Mouse (Mus musculus) MEL (cell line): ENCODE measurements around the gene Rgs17. TPM values are rescaled to one million over a fixed set of nuclear protein-coding genes. Genes with fewer than 3 reads are reported as not detected.

Experiments
- DNase-seq: peaks from one replicate; pipeline ENCODE4 v3.0.0; 2011; ENCODE audit warnings: low read depth, low spot score
- H3K27ac ChIP-seq: 2 replicates; pipeline ENCODE4 v1.5.1; 2012; ENCODE audit warnings: low read depth, mild to moderate bottlenecking, control low read depth, low read length, moderate library complexity; ENCODE audit not compliant: control insufficient read depth
- H3K27me3 ChIP-seq, 2 experiments: fragments of 150-350 bp in 1 of 2; sonication (generic) in 1 of 2; 2 replicates each; pipeline ENCODE4 v1.6.1; 2012; ENCODE audit warnings: low read length in 2 of 2, mild to moderate bottlenecking in 2 of 2, improper control_type of control experiment in 1 of 2, moderate library complexity in 1 of 2; ENCODE audit not compliant: insufficient read depth in 2 of 2, control insufficient read depth in 1 of 2
- H3K36me3 ChIP-seq, 2 experiments: 2 replicates each; pipeline ENCODE4 v1.6.1; 2012 to 2014; ENCODE audit warnings: low read length in 2 of 2, improper control_type of control experiment in 1 of 2, inconsistent platforms in 1 of 2, mild to moderate bottlenecking in 1 of 2; ENCODE audit not compliant: insufficient read depth in 2 of 2, control insufficient read depth in 1 of 2
- H3K4me1 ChIP-seq, 2 experiments: fragments of 150-350 bp in 1 of 2; sonication (generic) in 1 of 2; 2 replicates each; pipeline ENCODE4 v1.6.1; 2012; ENCODE audit warnings: low read length in 2 of 2, improper control_type of control experiment in 1 of 2, mild to moderate bottlenecking in 1 of 2; ENCODE audit not compliant: insufficient read depth in 2 of 2, control insufficient read depth in 1 of 2
- H3K4me3 ChIP-seq, 2 experiments: fragments of 150-350 bp in 1 of 2; sonication (generic) in 1 of 2; 2 replicates each; pipeline ENCODE4 v1.5.1; 2012; ENCODE audit warnings: low read depth in 2 of 2, low read length in 2 of 2, mild to moderate bottlenecking in 2 of 2, moderate library complexity in 2 of 2, control low read depth in 1 of 2, improper control_type of control experiment in 1 of 2; ENCODE audit not compliant: control insufficient read depth in 1 of 2, insufficient read depth in 1 of 2
- H3K79me2 ChIP-seq: 2 replicates; pipeline ENCODE4 v1.6.1; 2012; ENCODE audit warnings: mild to moderate bottlenecking, low read length, moderate library complexity; ENCODE audit not compliant: control insufficient read depth, poor library complexity, insufficient read depth
- H3K9ac ChIP-seq: 2 replicates; pipeline ENCODE4 v1.6.1; 2012; ENCODE audit warnings: low read depth, mild to moderate bottlenecking, control low read depth, low read length, moderate library complexity; ENCODE audit not compliant: control insufficient read depth, poor library complexity, severe bottlenecking
- H3K9me3 ChIP-seq: fragments of 150-350 bp; sonication (generic); replicated peaks from 2 replicates; pipeline ENCODE4 v1.6.1; 2012; ENCODE audit warnings: mild to moderate bottlenecking, low read length, improper control_type of control experiment, moderate library complexity; ENCODE audit not compliant: insufficient read depth
- CHD1 ChIP-seq: IDR thresholded peaks from 2 replicates; pipeline ENCODE4 v1.6.1; 2012; ENCODE audit warnings: low read depth, mild to moderate bottlenecking, inconsistent platforms, low read length, improper control_type of control experiment
- CHD2 ChIP-seq: IDR thresholded peaks from 2 replicates; pipeline ENCODE4 v1.6.1; 2011; ENCODE audit warnings: low read length, improper control_type of control experiment
- CTCF ChIP-seq, 3 experiments: IDR thresholded peaks in 2 of 3; conservative IDR thresholded peaks in 1 of 3; 2 replicates each; pipeline ENCODE4 v1.5.1; 2011 to 2012; ENCODE audit warnings: low read length in 3 of 3, low read depth in 2 of 3, mild to moderate bottlenecking in 2 of 3, improper control_type of control experiment in 1 of 3, inconsistent platforms in 1 of 3, mixed read lengths in 1 of 3, moderate library complexity in 1 of 3; ENCODE audit not compliant: control insufficient read depth in 1 of 3, insufficient read depth in 1 of 3, poor library complexity in 1 of 3, severe bottlenecking in 1 of 3
- E2F4 ChIP-seq: IDR thresholded peaks from 2 replicates; pipeline ENCODE4 v1.6.1; 2011; ENCODE audit warnings: low read depth, low read length, improper control_type of control experiment, borderline replicate concordance
- ELF1 ChIP-seq: IDR thresholded peaks from 2 replicates; pipeline ENCODE4 v1.6.1; 2014; ENCODE audit warnings: low read depth, mild to moderate bottlenecking, inconsistent platforms, low read length, improper control_type of control experiment, moderate library complexity
- EP300 ChIP-seq, 2 experiments: IDR thresholded peaks; 2 replicates each; pipeline ENCODE4 v1.6.1; 2011; ENCODE audit warnings: improper control_type of control experiment in 2 of 2, low read length in 2 of 2, low read depth in 1 of 2, mild to moderate bottlenecking in 1 of 2
- GATA1 ChIP-seq: IDR thresholded peaks from 2 replicates; pipeline ENCODE4 v1.6.1; 2011; ENCODE audit warnings: low read depth, low read length, improper control_type of control experiment
- HCFC1 ChIP-seq: IDR thresholded peaks from 2 replicates; pipeline ENCODE4 v1.6.1; 2012; ENCODE audit warnings: low read depth, mild to moderate bottlenecking, inconsistent platforms, low read length, improper control_type of control experiment, moderate library complexity
- JUND ChIP-seq: IDR thresholded peaks from 2 replicates; pipeline ENCODE4 v1.6.1; 2011; ENCODE audit warnings: low read depth, mild to moderate bottlenecking, improper control_type of control experiment, low read length
- MAX ChIP-seq: IDR thresholded peaks from 2 replicates; pipeline ENCODE4 v1.6.1; 2011; ENCODE audit warnings: low read length, improper control_type of control experiment
- MAZ ChIP-seq: IDR thresholded peaks from 2 replicates; pipeline ENCODE4 v1.6.1; 2012; ENCODE audit warnings: low read depth, mild to moderate bottlenecking, inconsistent platforms, low read length, improper control_type of control experiment
- MEF2A ChIP-seq: IDR thresholded peaks from 2 replicates; pipeline ENCODE4 v1.6.1; 2014; ENCODE audit warnings: low read depth, mild to moderate bottlenecking, inconsistent platforms, low read length, improper control_type of control experiment; ENCODE audit not compliant: poor library complexity, insufficient replicate concordance, severe bottlenecking; ENCODE audit errors: extremely low read depth
- MXI1 ChIP-seq: IDR thresholded peaks from 2 replicates; pipeline ENCODE4 v1.6.1; 2011; ENCODE audit warnings: mild to moderate bottlenecking, low read depth, low read length, improper control_type of control experiment
- NELFE ChIP-seq: IDR thresholded peaks from 2 replicates; pipeline ENCODE4 v1.6.1; 2011; ENCODE audit warnings: low read depth, low read length, improper control_type of control experiment
- POLR2A ChIP-seq, 2 experiments: IDR thresholded peaks; 2 replicates each; pipeline ENCODE4 v1.6.1; 2011 to 2012; ENCODE audit warnings: low read length in 2 of 2, mild to moderate bottlenecking in 2 of 2, control low read depth in 1 of 2, improper control_type of control experiment in 1 of 2, low read depth in 1 of 2, moderate library complexity in 1 of 2; ENCODE audit not compliant: control insufficient read depth in 1 of 2, insufficient read depth in 1 of 2, poor library complexity in 1 of 2
- POLR2AphosphoS5 ChIP-seq: IDR thresholded peaks from 2 replicates; pipeline ENCODE4 v1.6.1; 2012; ENCODE audit warnings: low read depth, borderline replicate concordance, mild to moderate bottlenecking, inconsistent platforms, low read length, moderate library complexity, mixed read lengths
- RAD21 ChIP-seq: IDR thresholded peaks from 2 replicates; pipeline ENCODE4 v1.6.1; 2011; ENCODE audit warnings: mild to moderate bottlenecking, low read depth, low read length, improper control_type of control experiment
- SMC3 ChIP-seq: IDR thresholded peaks from 2 replicates; pipeline ENCODE4 v1.6.1; 2011; ENCODE audit warnings: low read depth, low read length, improper control_type of control experiment
- TAL1 ChIP-seq: IDR thresholded peaks from 2 replicates; pipeline ENCODE4 v1.6.1; 2012; ENCODE audit warnings: mild to moderate bottlenecking, inconsistent platforms, low read length, moderate library complexity, mixed read lengths
- TCF12 ChIP-seq: IDR thresholded peaks from 2 replicates; pipeline ENCODE4 v1.6.1; 2014; ENCODE audit warnings: low read depth, mild to moderate bottlenecking, inconsistent platforms, low read length, improper control_type of control experiment, moderate library complexity
- USF2 ChIP-seq, 2 experiments: IDR thresholded peaks; 2 replicates each; pipeline ENCODE4 v1.6.1; 2011 to 2012; ENCODE audit warnings: improper control_type of control experiment in 2 of 2, low read length in 2 of 2, borderline replicate concordance in 1 of 2, inconsistent platforms in 1 of 2, low read depth in 1 of 2, mild to moderate bottlenecking in 1 of 2; ENCODE audit not compliant: insufficient read depth in 1 of 2
- ZC3H11A ChIP-seq: IDR thresholded peaks from 2 replicates; pipeline ENCODE4 v1.6.1; 2012; ENCODE audit warnings: low read depth, mild to moderate bottlenecking, inconsistent platforms, low read length, improper control_type of control experiment
- ZKSCAN1 ChIP-seq: IDR thresholded peaks from 2 replicates; pipeline ENCODE4 v1.6.1; 2012; ENCODE audit warnings: low read depth, mild to moderate bottlenecking, inconsistent platforms, low read length, improper control_type of control experiment, moderate library complexity
- ZMIZ1 ChIP-seq: IDR thresholded peaks from 2 replicates; pipeline ENCODE4 v1.6.1; 2012; ENCODE audit warnings: low read depth, mild to moderate bottlenecking, inconsistent platforms, low read length, improper control_type of control experiment, moderate library complexity
- polyA plus RNA-seq, 2 experiments: library from polyadenylated mRNA; stranded (reverse) in 1 of 2; unstranded in 1 of 2; fragments of >175 nt in 1 of 2; fragments of >200 nt in 1 of 2; gene quantifications; 2 replicates each; pipeline versions ENCODE4 v1.2.1 to v1.2.4; 2012; ENCODE audit warnings: low replicate concordance in 2 of 2, low read depth in 1 of 2; ENCODE audit not compliant: insufficient read length in 2 of 2, insufficient read depth in 1 of 2, missing spikeins in 1 of 2
- total RNA-seq: library from RNA; depleted of rRNA; stranded (reverse); fragments of 300-350 nt; gene quantifications from 2 replicates; pipeline ENCODE4 v1.2.3, GENCODE M21; 2012

The Rgs17 gene
- total and polyA plus RNA-seq, 3 experiments = not detected

GRCm38 (mm10) chr10:5901777-5902176 is 20.4 kb downstream of the Rgs17 start:
- TF ChIP-seq EP300 (IDR thresholded peaks at IDR 0.05; ENCODE audit: low read depth in 1 of 2, low read length in 2 of 2) = no peak
- no peak for TF ChIP-seq ZKSCAN1
- no peak for TF ChIP-seq JUND
- TF ChIP-seq HCFC1 = no peak
- TF ChIP-seq POLR2A (IDR thresholded peaks at IDR 0.05; ENCODE audit: control insufficient read depth in 1 of 2, insufficient read depth in 1 of 2, low read depth in 1 of 2, low read length in 2 of 2, poor library complexity in 1 of 2) = no peak
- no peak for TF ChIP-seq CTCF (IDR thresholded peaks at IDR 0.05 in 2 of 3, conservative IDR thresholded peaks at IDR 0.05 in 1 of 3; ENCODE audit: control insufficient read depth in 1 of 3, insufficient read depth in 1 of 3, low read depth in 2 of 3, low read length in 3 of 3, poor library complexity in 1 of 3, severe bottlenecking in 1 of 3)
- TF ChIP-seq E2F4 = no peak
- TF ChIP-seq NELFE = no peak
- no peak for TF ChIP-seq MXI1
- TF ChIP-seq, all 39 proteins: peak for 0
- H3K79me2 ChIP-seq = no peaks in the 10 kb centered on the region
- no peaks in the 10 kb centered on the region for H3K36me3 ChIP-seq
- no peak for DNase-seq
- H3K4me1 ChIP-seq = no peaks in the 10 kb centered on the region
- no peaks in the 10 kb centered on the region; a peak in 1 of 4 replicates for H3K27me3 ChIP-seq
- no peak overlapping the region for H3K4me3 ChIP-seq
- H3K9ac ChIP-seq = no peak overlapping the region
- no peaks in the 10 kb centered on the region for H3K9me3 ChIP-seq
- no peak overlapping the region for H3K27ac ChIP-seq

- Histone ChIP-seq H3K27me3 (no peaks in the 10 kb centered on the region; a peak in 1 of 4 replicates), H3K4me1 (no peaks in the 10 kb centered on the region), H3K36me3 (no peaks in the 10 kb centered on the region), H3K4me3 (no peak overlapping the region), H3K79me2 (no peaks in the 10 kb centered on the region), H3K9me3 (no peaks in the 10 kb centered on the region), H3K9ac (no peak overlapping the region), H3K27ac (no peak overlapping the region)
- DNase-seq = no peak
- TF ChIP-seq ZKSCAN1 (no peak), TCF12 (no peak), SMC3 (no peak), TAL1 (no peak), JUND (no peak), CHD2 (no peak)
Observed at GRCm38 (mm10) chr10:5900731-5901130, 21.5 kb downstream of the Rgs17 start.

- no peaks in the 10 kb centered on the region for H3K79me2 ChIP-seq
Observed at GRCm38 (mm10) chr10:5877106-5877505, 45.1 kb downstream of the Rgs17 start.

More at GRCm38 (mm10) chr10:5877106-5877505, 45.1 kb downstream of the Rgs17 start:
- Histone ChIP-seq H3K36me3 (no peaks in the 10 kb centered on the region), H3K9me3 (no peaks in the 10 kb centered on the region), H3K4me3 (no peak overlapping the region), H3K27ac (no peak overlapping the region), H3K27me3 (no peaks in the 10 kb centered on the region), H3K9ac (no peak overlapping the region), H3K4me1 (no peaks in the 10 kb centered on the region)
- DNase-seq = no peak
- TF ChIP-seq TAL1 = no peak
- TF ChIP-seq NELFE = no peak
- TF ChIP-seq ZKSCAN1 = no peak
- no peak for TF ChIP-seq MAX
- TF ChIP-seq POLR2AphosphoS5 = no peak
- no peak for TF ChIP-seq USF2 (IDR thresholded peaks at IDR 0.05; ENCODE audit: borderline replicate concordance in 1 of 2, insufficient read depth in 1 of 2, low read depth in 1 of 2, low read length in 2 of 2)
- no peak for TF ChIP-seq GATA1
- no peak for TF ChIP-seq RAD21
- TF ChIP-seq CTCF (IDR thresholded peaks at IDR 0.05 in 2 of 3, conservative IDR thresholded peaks at IDR 0.05 in 1 of 3; ENCODE audit: control insufficient read depth in 1 of 3, insufficient read depth in 1 of 3, low read depth in 2 of 3, low read length in 3 of 3, poor library complexity in 1 of 3, severe bottlenecking in 1 of 3) = no peak
- no peak for TF ChIP-seq ZMIZ1
- TF ChIP-seq MAZ = no peak
- TF ChIP-seq ELF1 = no peak
- no peak for TF ChIP-seq E2F4
- no peak for TF ChIP-seq MEF2A
- no peak for TF ChIP-seq ZC3H11A
- no peak for TF ChIP-seq CHD1
- no peak for TF ChIP-seq SMC3
